Mouse (Mus musculus): ENCODE data around the gene Nfkb2.

Gene Nfkb2

GRCm38 (mm10) chr19:46323716-46324115 lies 19.6 kb downstream of the Nfkb2 start:
- DNase-seq: no peak

GRCm38 (mm10) chr19:46324366-46324765 lies 20.2 kb downstream of the Nfkb2 start:
- DNase-seq: no peak

- DNase-seq: no peak
Measured at GRCm38 (mm10) chr19:46324918-46325317, 20.8 kb downstream of the Nfkb2 start.

- no peak for DNase-seq
Measured at GRCm38 (mm10) chr19:46326019-46326755, 22.1 kb downstream of the Nfkb2 start.

GRCm38 (mm10) chr19:46326756-46327305 lies 22.7 kb downstream of the Nfkb2 start, which contains the start of gene Psd:
Gene Psd (minus strand): TSS chr19:46327156.
- peak; percentile 77 for DNase-seq

- DNase-seq: peak; percentile 11
Measured at GRCm38 (mm10) chr19:46327531-46328064, 23.5 kb downstream of the Nfkb2 start.

- DNase-seq: peak; percentile 89
Measured at GRCm38 (mm10) chr19:46328081-46329030, 24.2 kb downstream of the Nfkb2 start, which contains the start of gene Fbxl15. Gene Fbxl15 (plus strand): TSS chr19:46328184.

GRCm38 (mm10) chr19:46329031-46329641 lies 25.0 kb downstream of the Nfkb2 start:
- DNase-seq: no peak

GRCm38 (mm10) chr19:46329951-46330350 lies 25.8 kb downstream of the Nfkb2 start:
- peak; percentile 65 for DNase-seq

GRCm38 (mm10) chr19:46330696-46331095 lies 26.6 kb downstream of the Nfkb2 start:
- no peak for DNase-seq

- no peak for DNase-seq
Measured at GRCm38 (mm10) chr19:46331326-46331725, 27.2 kb downstream of the Nfkb2 start.

- DNase-seq: no peak
Measured at GRCm38 (mm10) chr19:46331936-46332335, 27.8 kb downstream of the Nfkb2 start.

- DNase-seq: no peak
Measured at GRCm38 (mm10) chr19:46332721-46333339, 28.7 kb downstream of the Nfkb2 start.

GRCm38 (mm10) chr19:46333906-46334305 lies 29.8 kb downstream of the Nfkb2 start:
- DNase-seq: no peak

- DNase-seq: no peak
Measured at GRCm38 (mm10) chr19:46337719-46338330, 33.7 kb downstream of the Nfkb2 start.

GRCm38 (mm10) chr19:46338331-46338936 lies 34.3 kb downstream of the Nfkb2 start, which contains the start of gene Cuedc2:
Gene Cuedc2 (minus strand): TSS chr19:46338702.
- DNase-seq: peak; percentile 94

GRCm38 (mm10) chr19:46338942-46339286 lies 34.8 kb downstream of the Nfkb2 start:
- DNase-seq: no peak

- DNase-seq: no peak
Measured at GRCm38 (mm10) chr19:46339287-46339971, 35.3 kb downstream of the Nfkb2 start.

GRCm38 (mm10) chr19:46344710-46345419 lies 40.7 kb downstream of the Nfkb2 start:
- no peak for DNase-seq

GRCm38 (mm10) chr19:46347146-46347545 lies 43.0 kb downstream of the Nfkb2 start:
- no peak for DNase-seq

Data from thymus, postnatal 4 days (tissue).